Mouse (Mus musculus): Measurements from ENCODE around the gene Pde4a. TPM values are rescaled to one million over a fixed set of nuclear protein-coding genes. Genes with fewer than 3 reads are reported as not detected.

The Pde4a gene
- polyA plus RNA-seq, 1 experiment, result 9.0 TPM

- TF ChIP-seq POLR2A (IDR thresholded peaks at IDR 0.05; ENCODE audit: low read depth, low read length) (no peak), CTCF (conservative IDR thresholded peaks at IDR 0.05; ENCODE audit: insufficient read depth, insufficient read length, low read depth, low read length) (no peak)
- Histone ChIP-seq H3K27ac (ENCODE audit: insufficient read depth, low read depth, low read length) (no peak overlapping the region), H3K4me1 (ENCODE audit: control insufficient read depth, insufficient read depth, low read length) (peaks cover 16% of the 10 kb centered on the region; the same call in 1 of the 2 replicates), H3K36me3 (ENCODE audit: control insufficient read depth, insufficient read depth, low read length) (no peaks in the 10 kb centered on the region), H3K4me3 (ENCODE audit: insufficient read depth, low read depth, low read length) (no peak overlapping the region; the same call in 1 of the 2 replicates), H3K27me3 (replicated peaks; ENCODE audit: control insufficient read depth, insufficient read depth, low read length) (no peaks in the 10 kb centered on the region)
- no peak for DNase-seq
These were observed 17.1 kb upstream of the Pde4a start for GRCm38 (mm10) chr9:21148427-21148826.

GRCm38 (mm10) chr9:21149077-21149653 lies 16.3 kb upstream of the Pde4a start:
- H3K4me1 ChIP-seq (ENCODE audit: control insufficient read depth, insufficient read depth, low read length), result peaks cover 16% of the 10 kb centered on the region; the same call in 1 of the 2 replicates
- H3K27ac ChIP-seq (ENCODE audit: insufficient read depth, low read depth, low read length), result no peak overlapping the region
- H3K36me3 ChIP-seq (ENCODE audit: control insufficient read depth, insufficient read depth, low read length), result no peaks in the 10 kb centered on the region
- H3K4me3 ChIP-seq (ENCODE audit: insufficient read depth, low read depth, low read length), result peak overlapping the region; percentile 88
- 3% methylated on average over 8 of the region's 8 CpGs for WGBS
- DNase-seq, result no peak
- TF ChIP-seq CTCF (conservative IDR thresholded peaks at IDR 0.05; ENCODE audit: insufficient read depth, insufficient read length, low read depth, low read length) (no peak), POLR2A (IDR thresholded peaks at IDR 0.05; ENCODE audit: low read depth, low read length) (no peak)
- H3K27me3 ChIP-seq (replicated peaks; ENCODE audit: control insufficient read depth, insufficient read depth, low read length), result no peaks in the 10 kb centered on the region

GRCm38 (mm10) chr9:21149654-21150419 lies 15.7 kb upstream of the Pde4a start, which contains the start of gene Cdc37:
Cdc37 (minus strand) TSS chr9:21149982.
- WGBS, result 3% methylated on average over 56 of the region's 56 CpGs
- no peaks in the 10 kb centered on the region for H3K27me3 ChIP-seq (replicated peaks; ENCODE audit: control insufficient read depth, insufficient read depth, low read length)
- H3K27ac ChIP-seq (ENCODE audit: insufficient read depth, low read depth, low read length), result peak within 1 kb of the TSS; percentile 69
- H3K4me3 ChIP-seq (ENCODE audit: insufficient read depth, low read depth, low read length), result peak within 1 kb of the TSS; percentile 88
- no peaks in the 10 kb centered on the region for H3K36me3 ChIP-seq (ENCODE audit: control insufficient read depth, insufficient read depth, low read length)
- TF ChIP-seq CTCF (conservative IDR thresholded peaks at IDR 0.05; ENCODE audit: insufficient read depth, insufficient read length, low read depth, low read length), result no peak
- peak; percentile 30 for TF ChIP-seq POLR2A (IDR thresholded peaks at IDR 0.05; ENCODE audit: low read depth, low read length)
- peaks cover 16% of the 10 kb centered on the region; the same call in 1 of the 2 replicates for H3K4me1 ChIP-seq (ENCODE audit: control insufficient read depth, insufficient read depth, low read length)
- peak; percentile 96 for DNase-seq

- no peak for TF ChIP-seq POLR2A (IDR thresholded peaks at IDR 0.05; ENCODE audit: low read depth, low read length)
- TF ChIP-seq CTCF (conservative IDR thresholded peaks at IDR 0.05; ENCODE audit: insufficient read depth, insufficient read length, low read depth, low read length), result peak; percentile 62
- DNase-seq, result peak; percentile 62
These were observed 12.8 kb upstream of the Pde4a start for GRCm38 (mm10) chr9:21152715-21153114.

GRCm38 (mm10) chr9:21153331-21153730 lies 12.2 kb upstream of the Pde4a start:
- Histone ChIP-seq H3K4me3 (ENCODE audit: insufficient read depth, low read depth, low read length) (peak overlapping the region; percentile 2; the same call in 1 of the 2 replicates), H3K27ac (ENCODE audit: insufficient read depth, low read depth, low read length) (no peak overlapping the region)

More at GRCm38 (mm10) chr9:21152715-21153114, 12.8 kb upstream of the Pde4a start:
- Histone ChIP-seq H3K4me3 (ENCODE audit: insufficient read depth, low read depth, low read length) (no peak overlapping the region), H3K4me1 (ENCODE audit: control insufficient read depth, insufficient read depth, low read length) (peaks cover 13% of the 10 kb centered on the region; the same call in 1 of the 2 replicates), H3K27me3 (replicated peaks; ENCODE audit: control insufficient read depth, insufficient read depth, low read length) (no peaks in the 10 kb centered on the region), H3K27ac (ENCODE audit: insufficient read depth, low read depth, low read length) (no peak overlapping the region), H3K36me3 (ENCODE audit: control insufficient read depth, insufficient read depth, low read length) (no peaks in the 10 kb centered on the region)
- 2% methylated on average over 11 of the region's 11 CpGs for WGBS

GRCm38 (mm10) chr9:21153833-21154232 lies 11.7 kb upstream of the Pde4a start:
- H3K4me3 ChIP-seq (ENCODE audit: insufficient read depth, low read depth, low read length), result peak overlapping the region; percentile 2
- 16% methylated on average over 5 of the region's 5 CpGs for WGBS
- no peaks in the 10 kb centered on the region for H3K36me3 ChIP-seq (ENCODE audit: control insufficient read depth, insufficient read depth, low read length)
- H3K27me3 ChIP-seq (replicated peaks; ENCODE audit: control insufficient read depth, insufficient read depth, low read length), result no peaks in the 10 kb centered on the region
- no peak for TF ChIP-seq POLR2A (IDR thresholded peaks at IDR 0.05; ENCODE audit: low read depth, low read length)
- no peak for TF ChIP-seq CTCF (conservative IDR thresholded peaks at IDR 0.05; ENCODE audit: insufficient read depth, insufficient read length, low read depth, low read length)
- peaks cover 4% of the 10 kb centered on the region; the same call in 1 of the 2 replicates for H3K4me1 ChIP-seq (ENCODE audit: control insufficient read depth, insufficient read depth, low read length)
- DNase-seq, result no peak
- H3K27ac ChIP-seq (ENCODE audit: insufficient read depth, low read depth, low read length), result no peak overlapping the region

More at GRCm38 (mm10) chr9:21153331-21153730, 12.2 kb upstream of the Pde4a start:
- H3K4me1 ChIP-seq (ENCODE audit: control insufficient read depth, insufficient read depth, low read length), result peaks cover 9% of the 10 kb centered on the region; the same call in 1 of the 2 replicates
- H3K27me3 ChIP-seq (replicated peaks; ENCODE audit: control insufficient read depth, insufficient read depth, low read length), result no peaks in the 10 kb centered on the region
- H3K36me3 ChIP-seq (ENCODE audit: control insufficient read depth, insufficient read depth, low read length), result no peaks in the 10 kb centered on the region
- 9% methylated on average over 12 of the region's 12 CpGs for WGBS
- no peak for DNase-seq
- no peak for TF ChIP-seq POLR2A (IDR thresholded peaks at IDR 0.05; ENCODE audit: low read depth, low read length)
- TF ChIP-seq CTCF (conservative IDR thresholded peaks at IDR 0.05; ENCODE audit: insufficient read depth, insufficient read length, low read depth, low read length), result no peak

- Histone ChIP-seq H3K36me3 (ENCODE audit: control insufficient read depth, insufficient read depth, low read length) (no peaks in the 10 kb centered on the region), H3K4me1 (ENCODE audit: control insufficient read depth, insufficient read depth, low read length) (no peaks in the 10 kb centered on the region; the same call in 1 of the 2 replicates), H3K4me3 (ENCODE audit: insufficient read depth, low read depth, low read length) (no peak overlapping the region), H3K27me3 (replicated peaks; ENCODE audit: control insufficient read depth, insufficient read depth, low read length) (no peaks in the 10 kb centered on the region), H3K27ac (ENCODE audit: insufficient read depth, low read depth, low read length) (no peak overlapping the region)
- 92% methylated on average over 3 of the region's 3 CpGs for WGBS
- TF ChIP-seq POLR2A (IDR thresholded peaks at IDR 0.05; ENCODE audit: low read depth, low read length) (no peak), CTCF (conservative IDR thresholded peaks at IDR 0.05; ENCODE audit: insufficient read depth, insufficient read length, low read depth, low read length) (no peak)
- no peak for DNase-seq
These were observed 10.7 kb upstream of the Pde4a start for GRCm38 (mm10) chr9:21154787-21155186.

Measured in kidney, adult 2 months (tissue).